Mouse (Mus musculus) small intestine, adult 2 months (tissue): Measurements from ENCODE around the gene Grip2. TPM values are rescaled to one million over a fixed set of nuclear protein-coding genes. Genes with fewer than 3 reads are reported as not detected.

Source experiments
- H3K27ac ChIP-seq: fragments of 200-500 bp; 2 replicates; pipeline ENCODE4 v1.5.1; 2012; ENCODE audit warnings: low read depth, low read length, control low read depth, inconsistent platforms; ENCODE audit not compliant: insufficient read depth
- H3K27me3 ChIP-seq: fragments of 200-500 bp; 2 replicates; pipeline ENCODE4 v1.6.1; 2012; ENCODE audit warnings: mild to moderate bottlenecking, moderate library complexity, low read length, inconsistent platforms; ENCODE audit not compliant: control insufficient read depth, insufficient read depth
- H3K36me3 ChIP-seq: fragments of 200-500 bp; 2 replicates; pipeline ENCODE4 v1.6.1; 2012; ENCODE audit warnings: mild to moderate bottlenecking, low read length, control low read depth, inconsistent platforms; ENCODE audit not compliant: control insufficient read depth, insufficient read depth
- H3K4me1 ChIP-seq: fragments of 200-500 bp; 2 replicates; pipeline ENCODE4 v1.6.1; 2012; ENCODE audit warnings: low read length, inconsistent platforms, mixed read lengths; ENCODE audit not compliant: control insufficient read depth, insufficient read depth, insufficient read length
- H3K4me3 ChIP-seq: fragments of 200-500 bp; 2 replicates; pipeline ENCODE4 v1.5.1; 2012; ENCODE audit warnings: low read depth, mild to moderate bottlenecking, control low read depth, inconsistent platforms, low read length, moderate library complexity
- CTCF ChIP-seq: fragments of 200-500 bp; IDR thresholded peaks from 2 replicates; pipeline ENCODE4 v1.5.1; 2012; ENCODE audit warnings: low read depth, mild to moderate bottlenecking, control low read depth, inconsistent platforms, low read length, moderate library complexity, mixed read lengths; ENCODE audit not compliant: insufficient replicate concordance, insufficient read length; ENCODE audit errors: extremely low read depth
- POLR2A ChIP-seq: fragments of 200-500 bp; IDR thresholded peaks from 2 replicates; pipeline ENCODE4 v1.6.1; 2012; ENCODE audit warnings: low read depth, mild to moderate bottlenecking, control low read depth, inconsistent platforms, low read length, moderate library complexity
- WGBS: fragments of 180-500 bp; shearing (Covaris S2); methylation state at CpG from one replicate; pipeline ENCODE4 v1.1.7; 2018; 5-methylcytosine and 5-hydroxymethylcytosine counted together
- polyA plus RNA-seq: library from polyadenylated mRNA; depleted of rRNA; stranded (reverse); fragments of >200 nt; gene quantifications from 2 replicates; pipeline ENCODE4 v1.2.3, GENCODE M21; 2012

Grip2 gene
- polyA plus RNA-seq, 1 experiment, result 0.82 TPM

DNA sequence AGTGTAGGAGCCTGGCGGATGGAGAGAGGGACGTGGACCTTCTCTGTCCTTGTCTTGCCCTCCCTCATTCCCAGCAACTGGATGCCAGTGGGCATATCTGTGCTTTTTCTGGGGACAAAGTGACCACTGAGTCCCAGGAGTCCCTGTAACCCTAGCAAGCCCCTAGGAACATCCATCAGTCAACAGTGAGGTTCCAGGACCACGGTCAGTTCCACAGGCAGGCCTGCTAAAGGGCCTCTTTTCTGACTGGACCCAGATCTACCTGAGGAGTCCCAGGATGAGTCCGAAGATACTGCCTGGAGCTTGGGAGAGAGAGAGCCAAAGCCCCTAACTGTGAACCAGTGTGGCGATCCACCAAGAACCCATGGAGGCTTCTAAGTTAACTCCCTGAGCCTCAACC is 53.1 kb downstream of the Grip2 start:
- Histone ChIP-seq H3K4me1 (no peaks in the 10 kb centered on the region), H3K4me3 (no peak overlapping the region), H3K27ac (no peak overlapping the region), H3K36me3 (no peaks in the 10 kb centered on the region), H3K27me3 (no peaks in the 10 kb centered on the region)
- TF ChIP-seq CTCF (no peak), POLR2A (no peak)
- 65% methylated on average over 5 of the region's 5 CpGs for WGBS

GRCm38 (mm10) chr6:91767550-91767949 is 59.5 kb downstream of the Grip2 start:
- no peaks in the 10 kb centered on the region for H3K4me1 ChIP-seq
- TF ChIP-seq POLR2A, result no peak
- TF ChIP-seq CTCF, result no peak
- H3K27ac ChIP-seq, result no peak overlapping the region
- H3K4me3 ChIP-seq, result no peak overlapping the region
- 58% methylated on average over 8 of the region's 8 CpGs for WGBS
- H3K27me3 ChIP-seq, result no peaks in the 10 kb centered on the region
- no peaks in the 10 kb centered on the region for H3K36me3 ChIP-seq

GRCm38 (mm10) chr6:91762051-91762742 is 64.9 kb downstream of the Grip2 start:
- Histone ChIP-seq H3K27me3 (no peaks in the 10 kb centered on the region), H3K27ac (no peak overlapping the region), H3K4me1 (no peaks in the 10 kb centered on the region), H3K36me3 (peaks cover 11% of the 10 kb centered on the region), H3K4me3 (no peak overlapping the region)
- 65% methylated on average over 9 of the region's 9 CpGs for WGBS
- TF ChIP-seq POLR2A (no peak), CTCF (no peak)

GRCm38 (mm10) chr6:91754845-91755244 is 72.2 kb downstream of the Grip2 start:
- Histone ChIP-seq H3K4me1 (no peaks in the 10 kb centered on the region), H3K36me3 (peaks cover 79% of the 10 kb centered on the region), H3K27ac (no peak overlapping the region), H3K4me3 (no peak overlapping the region), H3K27me3 (no peaks in the 10 kb centered on the region)
- TF ChIP-seq CTCF, result no peak
- TF ChIP-seq POLR2A, result no peak
- 87% methylated on average over 12 of the region's 12 CpGs for WGBS

DNA sequence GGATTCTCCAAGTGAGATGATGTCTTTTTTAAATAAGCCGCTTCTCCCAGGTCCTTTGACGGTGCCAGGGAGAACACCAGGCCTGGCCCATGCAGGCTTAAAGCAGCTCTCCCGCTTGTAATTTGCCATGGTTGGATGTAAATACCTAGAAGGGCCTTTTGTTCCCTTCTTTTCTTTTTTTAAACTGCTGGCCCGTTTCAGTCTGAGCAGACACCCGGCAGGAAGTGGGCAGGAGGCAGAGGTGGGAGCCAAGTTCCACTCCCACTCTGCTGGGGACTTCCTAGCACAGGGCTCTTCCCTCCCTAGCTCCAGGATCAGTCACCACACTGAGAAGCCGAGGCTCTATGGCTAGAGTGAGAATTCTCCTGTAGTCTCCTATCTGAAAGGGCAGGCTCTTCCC is 73.0 kb downstream of the Grip2 start:
- 66% methylated on average over 6 of the region's 6 CpGs for WGBS
- H3K36me3 ChIP-seq, result peaks cover 83% of the 10 kb centered on the region

GRCm38 (mm10) chr6:91752884-91753283 is 74.2 kb downstream of the Grip2 start:
- Histone ChIP-seq H3K27me3 (no peaks in the 10 kb centered on the region), H3K4me1 (no peaks in the 10 kb centered on the region), H3K36me3 (peaks cover 89% of the 10 kb centered on the region), H3K27ac (no peak overlapping the region), H3K4me3 (no peak overlapping the region)
- 71% methylated on average over 8 of the region's 8 CpGs for WGBS
- TF ChIP-seq CTCF, result no peak
- no peak for TF ChIP-seq POLR2A

More for the DNA sequence above, 73.0 kb downstream of the Grip2 start:
- TF ChIP-seq POLR2A (no peak), CTCF (no peak)
- H3K4me1 ChIP-seq, result no peaks in the 10 kb centered on the region
- no peaks in the 10 kb centered on the region for H3K27me3 ChIP-seq
- no peak overlapping the region for H3K4me3 ChIP-seq
- H3K27ac ChIP-seq, result no peak overlapping the region

GRCm38 (mm10) chr6:91750976-91751375 is 76.1 kb downstream of the Grip2 start:
- Histone ChIP-seq H3K27ac (no peak overlapping the region), H3K27me3 (no peaks in the 10 kb centered on the region), H3K36me3 (peaks cover 89% of the 10 kb centered on the region), H3K4me3 (no peak overlapping the region), H3K4me1 (no peaks in the 10 kb centered on the region)
- WGBS, result 89% methylated on average over 3 of the region's 3 CpGs
- no peak for TF ChIP-seq POLR2A
- no peak; the same call in 1 of the 2 replicates for TF ChIP-seq CTCF

GRCm38 (mm10) chr6:91746776-91747175 is 80.3 kb downstream of the Grip2 start:
- H3K36me3 ChIP-seq, result peaks cover 85% of the 10 kb centered on the region
- H3K4me1 ChIP-seq, result no peaks in the 10 kb centered on the region
- WGBS, result 94% methylated on average over 5 of the region's 5 CpGs
- no peak overlapping the region for H3K27ac ChIP-seq
- no peak for TF ChIP-seq CTCF
- H3K27me3 ChIP-seq, result no peaks in the 10 kb centered on the region
- H3K4me3 ChIP-seq, result no peak overlapping the region
